Mouse (Mus musculus) forebrain, embryonic 13.5 days (tissue): ENCODE measurements at regions not wholly inside any gene's neighbourhood (a gene's known extent, or its start where the extent isn't known, plus 50 kb on each side); places are given as distances from the start of the nearest gene placed in this dataset.

ENCODE experiments used
- ATAC-seq: fragments of 200-750 bp; cut with Nextera tagmentation; 2 replicates; pipeline ENCODE4 v1.8.0; 2017
- H3K27ac ChIP-seq: fragments of 300-500 bp; sonication (generic); 2 replicates; pipeline ENCODE4 v1.5.1; 2015; ENCODE audit warnings: inconsistent platforms, mild to moderate bottlenecking, moderate library complexity
- H3K27me3 ChIP-seq: fragments of 300-500 bp; sonication (generic); 2 replicates; pipeline ENCODE4 v1.6.1; 2015; ENCODE audit warnings: mild to moderate bottlenecking, inconsistent platforms
- H3K36me3 ChIP-seq: fragments of 300-500 bp; sonication (generic); 2 replicates; pipeline ENCODE4 v1.6.1; 2015; ENCODE audit warnings: mild to moderate bottlenecking, inconsistent platforms; ENCODE audit not compliant: poor library complexity, severe bottlenecking
- H3K4me1 ChIP-seq: fragments of 300-500 bp; sonication (generic); 2 replicates; pipeline ENCODE4 v1.6.1; 2015; ENCODE audit warnings: inconsistent platforms
- H3K4me2 ChIP-seq: fragments of 300-500 bp; sonication (generic); 2 replicates; pipeline ENCODE4 v1.6.1; 2015; ENCODE audit warnings: inconsistent platforms, mild to moderate bottlenecking, moderate library complexity
- H3K4me3 ChIP-seq: fragments of 300-500 bp; sonication (generic); 2 replicates; pipeline ENCODE4 v1.5.1; 2015; ENCODE audit warnings: mild to moderate bottlenecking, inconsistent platforms
- H3K9ac ChIP-seq: fragments of 300-500 bp; sonication (generic); 2 replicates; pipeline ENCODE4 v1.6.1; 2015; ENCODE audit warnings: mild to moderate bottlenecking, inconsistent platforms
- H3K9me3 ChIP-seq: fragments of 300-500 bp; sonication (generic); replicated peaks from 2 replicates; pipeline ENCODE4 v1.6.1; 2016; ENCODE audit warnings: inconsistent platforms
- WGBS: fragments of 180-500 bp; shearing (Covaris S2); methylation state at CpG from one replicate; pipeline ENCODE4 v1.1.7; 2015; 5-methylcytosine and 5-hydroxymethylcytosine counted together

DNA sequence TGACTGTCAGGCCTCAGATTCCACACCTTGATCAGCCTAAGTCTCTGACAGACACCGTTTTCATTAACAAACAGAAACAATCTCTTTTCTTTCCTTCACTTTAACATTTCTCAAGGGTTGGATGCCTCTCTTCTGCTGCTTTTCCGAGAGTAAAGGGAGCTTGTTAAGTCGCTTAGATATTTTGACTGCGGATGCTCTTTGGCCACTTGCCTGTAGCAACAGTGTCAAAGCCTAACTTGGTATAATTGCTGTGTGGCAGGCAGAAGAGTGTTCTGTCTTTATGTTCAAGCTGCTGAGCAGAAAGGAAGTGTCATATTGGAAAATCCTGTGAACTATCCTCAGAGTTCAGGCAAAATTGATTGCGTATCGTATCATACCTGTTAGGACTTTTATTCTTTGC lies 112.3 kb upstream of the Zeb2 start:
- Histone ChIP-seq H3K4me3 (no peak overlapping the region), H3K36me3 (no peaks in the 10 kb centered on the region), H3K4me1 (peaks cover 39% of the 10 kb centered on the region), H3K9ac (no peak overlapping the region), H3K27me3 (no peaks in the 10 kb centered on the region), H3K27ac (no peak overlapping the region), H3K4me2 (no peak overlapping the region), H3K9me3 (no peaks in the 10 kb centered on the region)
- ATAC-seq = no peak
- 54% methylated on average over 6 of the region's 6 CpGs for WGBS

DNA sequence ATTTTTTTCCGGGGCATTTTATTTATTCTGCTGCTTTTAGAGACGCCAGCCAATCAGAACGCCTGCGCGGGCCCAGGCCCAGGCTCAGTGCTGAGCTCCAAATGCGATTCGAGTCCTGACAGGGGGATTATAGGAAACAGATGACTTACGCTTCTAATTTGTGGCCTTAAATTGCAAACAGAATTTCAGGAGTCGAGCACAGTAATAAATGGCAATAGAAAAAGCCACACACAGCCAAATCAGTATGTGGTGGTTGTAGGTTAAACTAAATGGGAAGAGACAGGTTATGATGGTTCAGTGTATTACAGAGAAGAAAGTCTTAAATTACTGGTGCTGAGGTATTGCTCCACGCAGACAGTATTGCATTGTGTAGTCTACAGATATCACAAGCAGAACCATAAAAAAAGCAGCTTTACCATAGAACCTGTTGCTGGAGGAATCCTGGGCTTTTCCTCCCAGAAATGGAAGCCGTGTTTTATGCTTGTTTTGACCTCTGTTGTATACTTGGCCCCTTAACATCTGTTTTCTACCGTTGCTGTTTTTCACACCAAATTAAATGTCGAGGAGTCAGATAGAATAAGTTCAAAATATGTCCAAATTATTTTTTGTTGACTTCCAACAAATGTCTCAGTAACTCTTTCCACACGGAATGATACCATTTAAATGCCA lies 110.2 kb upstream of the Zeb2 start:
- Histone ChIP-seq H3K9me3 (no peaks in the 10 kb centered on the region), H3K4me1 (peaks cover 39% of the 10 kb centered on the region), H3K4me2 (peak overlapping the region; percentile 30; the same call in 1 of the 2 replicates), H3K27me3 (no peaks in the 10 kb centered on the region), H3K27ac (no peak overlapping the region), H3K9ac (no peak overlapping the region), H3K4me3 (no peak overlapping the region), H3K36me3 (no peaks in the 10 kb centered on the region)
- WGBS = 19% methylated on average over 14 of the region's 14 CpGs
- ATAC-seq = no peak

GRCm38 (mm10) chr2:45226045-45226370 lies 108.8 kb upstream of the Zeb2 start:
- no peaks in the 10 kb centered on the region for H3K27me3 ChIP-seq
- H3K9ac ChIP-seq = no peak overlapping the region
- peak overlapping the region; percentile 32 for H3K4me2 ChIP-seq
- peak overlapping the region; percentile 84 for H3K27ac ChIP-seq
- ATAC-seq = no peak
- 17% methylated on average over 4 of the region's 4 CpGs for WGBS
- peaks cover 46% of the 10 kb centered on the region for H3K4me1 ChIP-seq
- no peak overlapping the region for H3K4me3 ChIP-seq
- H3K9me3 ChIP-seq = no peaks in the 10 kb centered on the region
- no peaks in the 10 kb centered on the region for H3K36me3 ChIP-seq

GRCm38 (mm10) chr2:45225364-45226044 lies 108.3 kb upstream of the Zeb2 start:
- Histone ChIP-seq H3K9me3 (no peaks in the 10 kb centered on the region), H3K9ac (no peak overlapping the region), H3K36me3 (no peaks in the 10 kb centered on the region), H3K27me3 (no peaks in the 10 kb centered on the region), H3K4me3 (no peak overlapping the region), H3K4me1 (peaks cover 46% of the 10 kb centered on the region), H3K4me2 (peak overlapping the region; percentile 32), H3K27ac (peak overlapping the region; percentile 84)
- WGBS = 2% methylated on average over 9 of the region's 9 CpGs
- peak; percentile 92 for ATAC-seq

DNA sequence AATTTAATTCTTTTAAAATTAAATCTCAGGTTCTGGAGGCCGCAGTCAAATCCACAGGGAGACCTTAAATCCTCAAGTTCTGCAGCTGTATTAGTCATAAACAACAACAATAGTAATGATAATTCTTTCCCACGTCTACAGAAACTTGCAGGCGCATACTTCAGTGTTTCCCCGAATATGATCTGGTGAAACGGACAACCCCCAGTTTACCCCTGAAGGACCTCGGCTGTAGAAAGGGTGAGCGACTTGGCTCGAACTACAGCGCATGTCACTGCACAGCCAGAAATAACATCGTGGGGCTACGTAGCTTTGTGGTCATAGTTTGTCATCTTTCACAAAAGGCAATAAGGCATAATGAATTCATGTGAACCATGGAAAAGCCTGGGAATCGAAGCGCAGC lies 105.0 kb upstream of the Zeb2 start:
- WGBS = 62% methylated on average over 13 of the region's 13 CpGs
- no peak for ATAC-seq
- H3K4me2 ChIP-seq = no peak overlapping the region

GRCm38 (mm10) chr2:45219851-45220250 lies 102.7 kb upstream of the Zeb2 start:
- Histone ChIP-seq H3K36me3 (no peaks in the 10 kb centered on the region), H3K4me1 (peaks cover 9% of the 10 kb centered on the region), H3K4me3 (no peak overlapping the region), H3K9ac (no peak overlapping the region), H3K27ac (no peak overlapping the region), H3K4me2 (no peak overlapping the region), H3K27me3 (no peaks in the 10 kb centered on the region), H3K9me3 (no peaks in the 10 kb centered on the region)
- ATAC-seq = no peak
- 46% methylated on average over 5 of the region's 5 CpGs for WGBS

More for the DNA sequence above, 105.0 kb upstream of the Zeb2 start:
- H3K9ac ChIP-seq = no peak overlapping the region
- no peaks in the 10 kb centered on the region for H3K9me3 ChIP-seq
- no peaks in the 10 kb centered on the region for H3K36me3 ChIP-seq
- H3K27ac ChIP-seq = no peak overlapping the region
- H3K4me3 ChIP-seq = no peak overlapping the region
- H3K4me1 ChIP-seq = peaks cover 31% of the 10 kb centered on the region
- no peaks in the 10 kb centered on the region for H3K27me3 ChIP-seq

- no peak overlapping the region for H3K9ac ChIP-seq
- ATAC-seq = no peak
- H3K27ac ChIP-seq = no peak overlapping the region
- no peak overlapping the region for H3K4me3 ChIP-seq
- no peaks in the 10 kb centered on the region for H3K9me3 ChIP-seq
- no peaks in the 10 kb centered on the region for H3K27me3 ChIP-seq
- H3K4me2 ChIP-seq = no peak overlapping the region
- H3K4me1 ChIP-seq = no peaks in the 10 kb centered on the region
- WGBS = 72% methylated on average over 2 of the region's 2 CpGs
- no peaks in the 10 kb centered on the region for H3K36me3 ChIP-seq
These were observed 95.6 kb upstream of the Zeb2 start for GRCm38 (mm10) chr2:45212833-45213232.

- 93% methylated on average over 6 of the region's 6 CpGs for WGBS
- Histone ChIP-seq H3K9me3 (no peaks in the 10 kb centered on the region), H3K9ac (no peak overlapping the region), H3K27me3 (no peaks in the 10 kb centered on the region), H3K27ac (no peak overlapping the region), H3K4me1 (peaks cover 14% of the 10 kb centered on the region), H3K4me3 (no peak overlapping the region), H3K36me3 (no peaks in the 10 kb centered on the region), H3K4me2 (no peak overlapping the region)
- ATAC-seq = no peak
These were observed 91.3 kb upstream of the Zeb2 start for GRCm38 (mm10) chr2:45208526-45208925.

DNA sequence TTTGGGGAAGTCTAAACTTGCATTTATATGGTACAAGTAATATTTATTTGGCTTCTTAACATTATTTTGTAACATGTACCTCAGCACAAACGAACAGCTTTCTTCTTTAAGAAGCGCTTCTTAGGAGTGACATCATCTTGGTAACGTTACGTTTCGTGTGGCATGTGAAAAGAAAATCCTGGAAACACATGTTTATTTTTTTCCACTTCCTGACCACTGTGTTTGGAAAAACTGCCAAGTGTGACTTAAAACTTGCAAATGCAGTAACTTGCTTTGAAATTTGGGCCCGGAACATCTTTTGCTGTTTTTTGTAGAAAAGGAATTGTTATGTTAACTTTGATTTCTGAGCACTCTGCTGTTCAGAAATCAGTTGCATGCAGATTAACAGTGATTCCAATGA lies 88.6 kb upstream of the Zeb2 start:
- WGBS = 32% methylated on average over 6 of the region's 6 CpGs
- peaks cover 14% of the 10 kb centered on the region for H3K4me1 ChIP-seq
- ATAC-seq = no peak

DNA sequence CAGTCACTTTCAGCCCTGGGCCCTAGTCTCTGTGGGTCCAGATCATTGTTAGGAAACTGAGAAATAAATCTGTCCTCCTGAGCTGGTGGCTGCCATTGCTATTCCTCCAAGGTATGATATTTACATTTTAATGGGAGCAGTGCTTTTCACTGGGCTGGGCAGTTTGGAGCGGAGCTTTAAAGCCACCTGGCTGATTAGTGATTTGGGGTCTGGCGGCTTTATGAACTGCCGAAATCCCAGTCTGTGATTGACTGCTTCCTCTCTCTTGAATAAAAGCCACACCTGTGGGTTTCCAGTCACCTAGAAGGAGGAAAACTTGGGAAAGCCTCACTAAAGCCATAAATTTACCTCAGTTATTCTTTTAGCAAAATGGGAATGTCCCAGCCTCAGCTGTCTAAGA lies 88.0 kb upstream of the Zeb2 start:
- peaks cover 14% of the 10 kb centered on the region for H3K4me1 ChIP-seq
- H3K36me3 ChIP-seq = no peaks in the 10 kb centered on the region
- no peak overlapping the region for H3K27ac ChIP-seq
- H3K27me3 ChIP-seq = no peaks in the 10 kb centered on the region
- H3K4me3 ChIP-seq = no peak overlapping the region
- H3K4me2 ChIP-seq = no peak overlapping the region
- no peaks in the 10 kb centered on the region for H3K9me3 ChIP-seq
- no peak overlapping the region for H3K9ac ChIP-seq
- ATAC-seq = no peak
- 47% methylated on average over 3 of the region's 3 CpGs for WGBS

More for the DNA sequence above, 88.6 kb upstream of the Zeb2 start:
- Histone ChIP-seq H3K9me3 (no peaks in the 10 kb centered on the region), H3K27me3 (no peaks in the 10 kb centered on the region), H3K27ac (no peak overlapping the region), H3K36me3 (no peaks in the 10 kb centered on the region), H3K4me3 (no peak overlapping the region), H3K9ac (no peak overlapping the region), H3K4me2 (no peak overlapping the region)

DNA sequence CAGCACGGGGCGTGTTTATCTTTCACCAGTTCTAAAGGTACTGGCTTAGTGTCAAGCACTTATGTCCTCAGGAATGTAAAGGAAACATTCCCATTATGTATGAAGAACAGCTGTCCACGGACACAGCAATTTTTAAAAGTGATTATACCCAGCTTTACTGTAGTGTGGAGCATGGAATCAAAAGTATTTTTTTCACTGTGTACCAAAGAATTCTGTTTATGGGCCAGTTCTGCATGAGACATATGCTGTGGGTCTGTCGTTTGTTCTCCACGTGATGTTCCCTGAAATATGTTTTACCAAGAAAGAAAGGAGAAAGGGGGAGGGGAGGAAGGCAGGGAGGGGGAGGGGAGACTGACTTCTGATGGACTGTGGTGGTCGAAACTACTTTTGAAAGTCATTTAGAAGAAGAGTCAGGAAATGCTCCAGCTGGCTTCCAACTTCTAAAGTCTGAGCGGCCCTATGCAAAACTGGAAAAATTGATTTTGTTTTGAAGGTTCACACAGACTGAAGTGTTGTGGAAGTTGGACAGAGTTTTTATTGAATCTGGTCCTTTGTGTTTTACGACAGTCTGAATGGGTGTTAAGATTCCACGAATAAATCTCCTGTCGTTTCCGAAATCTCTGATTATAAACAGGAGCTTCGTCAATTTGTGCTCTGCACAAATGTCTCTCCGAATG lies 80.9 kb upstream of the Zeb2 start:
- H3K4me2 ChIP-seq = no peak overlapping the region
- no peak overlapping the region for H3K27ac ChIP-seq
- 82% methylated on average over 13 of the region's 13 CpGs for WGBS
- no peak for ATAC-seq
- H3K9ac ChIP-seq = no peak overlapping the region
- H3K36me3 ChIP-seq = no peaks in the 10 kb centered on the region
- H3K9me3 ChIP-seq = no peaks in the 10 kb centered on the region
- no peak overlapping the region for H3K4me3 ChIP-seq
- no peaks in the 10 kb centered on the region for H3K4me1 ChIP-seq
- no peaks in the 10 kb centered on the region for H3K27me3 ChIP-seq

DNA sequence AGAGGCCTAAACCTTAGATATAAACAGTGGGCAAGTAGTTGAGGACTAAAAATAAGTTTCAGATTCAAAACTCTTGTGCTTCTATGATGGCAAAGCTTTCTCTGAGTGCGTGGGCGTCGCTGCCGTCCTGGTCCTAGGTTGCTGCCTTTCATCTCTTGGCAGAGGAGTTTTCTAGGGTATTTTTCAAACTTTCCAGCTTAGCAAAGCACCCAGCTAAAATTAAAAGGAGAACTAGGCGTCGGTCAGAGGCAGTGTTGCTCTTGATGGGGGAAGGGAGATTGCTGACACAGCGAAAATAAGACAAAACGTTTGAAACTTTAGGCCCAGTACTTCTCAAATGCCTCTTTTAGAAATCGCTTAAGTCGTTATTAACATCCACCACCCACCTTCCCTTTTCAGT lies 80.1 kb upstream of the Zeb2 start:
- no peak overlapping the region for H3K9ac ChIP-seq
- 84% methylated on average over 10 of the region's 10 CpGs for WGBS
- ATAC-seq = no peak
- no peaks in the 10 kb centered on the region for H3K4me1 ChIP-seq
- no peak overlapping the region for H3K4me2 ChIP-seq
- no peak overlapping the region for H3K4me3 ChIP-seq
- no peaks in the 10 kb centered on the region for H3K36me3 ChIP-seq
- no peaks in the 10 kb centered on the region for H3K9me3 ChIP-seq
- no peak overlapping the region for H3K27ac ChIP-seq
- no peaks in the 10 kb centered on the region for H3K27me3 ChIP-seq
